Mouse (Mus musculus) midbrain, embryonic 14.5 days (tissue): Measurements from ENCODE around the gene Emc3. TPM values are rescaled to one million over a fixed set of nuclear protein-coding genes. Genes with fewer than 3 reads are reported as not detected.

Source experiments
- ATAC-seq: fragments of 200-750 bp; cut with Nextera tagmentation; 2 replicates; pipeline ENCODE4 v1.8.0; 2017; ENCODE audit warnings: moderate number of reproducible peaks, moderate library complexity; ENCODE audit not compliant: low FRiP score, low TSS enrichment
- DNase-seq: peaks from one replicate; pipeline ENCODE4 v3.0.0-alpha.2; 2015
- H3K27ac ChIP-seq: fragments of 300-500 bp; sonication (generic); replicated peaks from 2 replicates; pipeline ENCODE4 v1.5.1; 2014; ENCODE audit warnings: mild to moderate bottlenecking, low read depth, low read length, moderate library complexity
- H3K27me3 ChIP-seq: fragments of 300-500 bp; sonication (generic); 2 replicates; pipeline ENCODE4 v1.6.1; 2014; ENCODE audit warnings: low read length, control low read depth, mixed read lengths; ENCODE audit not compliant: control insufficient read depth, insufficient read depth
- H3K36me3 ChIP-seq: fragments of 300-500 bp; sonication (generic); 2 replicates; pipeline ENCODE4 v1.6.1; 2014; ENCODE audit warnings: low read length, control low read depth; ENCODE audit not compliant: control insufficient read depth, insufficient read depth
- H3K4me1 ChIP-seq: fragments of 300-500 bp; sonication (generic); 2 replicates; pipeline ENCODE4 v1.6.1; 2014; ENCODE audit warnings: mild to moderate bottlenecking, antibody characterized with exemption, low read length, control low read depth; ENCODE audit not compliant: control insufficient read depth, insufficient read depth
- H3K4me2 ChIP-seq: fragments of 300-500 bp; sonication (generic); 2 replicates; pipeline ENCODE4 v1.6.1; 2014; ENCODE audit warnings: mild to moderate bottlenecking, low read length, moderate library complexity
- H3K4me3 ChIP-seq: fragments of 300-500 bp; sonication (generic); replicated peaks from 2 replicates; pipeline ENCODE4 v1.5.1; 2014; ENCODE audit warnings: low read depth, low read length
- H3K9ac ChIP-seq: fragments of 300-500 bp; sonication (generic); replicated peaks from 2 replicates; pipeline ENCODE4 v1.6.1; 2014; ENCODE audit warnings: mild to moderate bottlenecking, low read length, moderate library complexity
- H3K9me3 ChIP-seq: fragments of 300-500 bp; sonication (generic); 2 replicates; pipeline ENCODE4 v1.6.1; 2016; ENCODE audit warnings: low read length, control low read depth, mixed read lengths; ENCODE audit not compliant: control insufficient read depth
- WGBS: fragments of 180-500 bp; shearing (Covaris S2); extraction: QIAGEN DNeasy Blood & Tissue Kit; methylation state at CpG from one replicate; pipeline ENCODE4 v1.1.7; 2014; 5-methylcytosine and 5-hydroxymethylcytosine counted together
- polyA plus RNA-seq: library from polyadenylated mRNA; unstranded; fragments of >200 nt; fragmentation: Nextera tagmentation; extraction: Ambion mirVana; gene quantifications from 2 replicates; pipeline ENCODE4 v1.2.1, GENCODE M21; 2014

Emc3 gene
- polyA plus RNA-seq, 1 experiment from 2014 or later, result 100 TPM

- Histone ChIP-seq H3K9ac (no peak overlapping the region), H3K9me3 (no peaks in the 10 kb centered on the region), H3K27ac (no peak overlapping the region), H3K36me3 (no peaks in the 10 kb centered on the region), H3K4me1 (0 out of 2 replicates have a peak, but pooled peaks cover 7% of the 10 kb centered on the region), H3K4me2 (no peak overlapping the region), H3K27me3 (no peaks in the 10 kb centered on the region; the same call in 1 of the 2 replicates), H3K4me3 (no peak overlapping the region)
- no peak for DNase-seq
- WGBS, result 85% methylated on average over 1 of the region's 1 CpGs
- no peak for ATAC-seq
Measured at GRCm38 (mm10) chr6:113505689-113506088, 25.8 kb downstream of the Emc3 start.

- 30% methylated on average over 2 of the region's 2 CpGs for WGBS
- Histone ChIP-seq H3K36me3 (0 out of 2 replicates have a peak, but pooled peaks cover 2% of the 10 kb centered on the region), H3K9ac (no peak overlapping the region), H3K27ac (no peak overlapping the region), H3K9me3 (no peaks in the 10 kb centered on the region), H3K27me3 (no peaks in the 10 kb centered on the region; the same call in 1 of the 2 replicates), H3K4me2 (no peak overlapping the region), H3K4me1 (0 out of 2 replicates have a peak, but pooled peaks cover 9% of the 10 kb centered on the region), H3K4me3 (no peak overlapping the region)
- ATAC-seq (no peak), DNase-seq (no peak)
Measured at GRCm38 (mm10) chr6:113502801-113503200, 28.7 kb downstream of the Emc3 start.

GRCm38 (mm10) chr6:113501388-113502084 lies 29.9 kb downstream of the Emc3 start, which contains the start of gene Prrt3:
TSS of gene Prrt3 (minus strand) at chr6:113501931.
- H3K36me3 ChIP-seq, result 0 out of 2 replicates have a peak, but pooled peaks cover 5% of the 10 kb centered on the region
- WGBS, result 4% methylated on average over 32 of the region's 32 CpGs
- no peaks in the 10 kb centered on the region; the same call in 1 of the 2 replicates for H3K27me3 ChIP-seq
- no peaks in the 10 kb centered on the region for H3K9me3 ChIP-seq
- peak within 1 kb of the TSS; percentile 68 for H3K27ac ChIP-seq
- DNase-seq, result peak; percentile 87
- H3K4me1 ChIP-seq, result 0 out of 2 replicates have a peak, but pooled peaks cover 9% of the 10 kb centered on the region
- peak; percentile 84 for ATAC-seq
- peak within 1 kb of the TSS; percentile 74 for H3K9ac ChIP-seq
- H3K4me3 ChIP-seq, result peak within 1 kb of the TSS; percentile 58
- peak within 1 kb of the TSS; percentile 67 for H3K4me2 ChIP-seq

- Histone ChIP-seq H3K4me1 (0 out of 2 replicates have a peak, but pooled peaks cover 9% of the 10 kb centered on the region), H3K9ac (no peak overlapping the region), H3K9me3 (no peaks in the 10 kb centered on the region), H3K27ac (no peak overlapping the region), H3K4me3 (no peak overlapping the region), H3K4me2 (no peak overlapping the region), H3K27me3 (no peaks in the 10 kb centered on the region; the same call in 1 of the 2 replicates), H3K36me3 (0 out of 2 replicates have a peak, but pooled peaks cover 5% of the 10 kb centered on the region)
- ATAC-seq (no peak), DNase-seq (no peak)
- 83% methylated on average over 6 of the region's 6 CpGs for WGBS
Measured at GRCm38 (mm10) chr6:113499346-113499745, 32.1 kb downstream of the Emc3 start.

- Histone ChIP-seq H3K4me3 (peak overlapping the region; percentile 32; the same call in 1 of the 2 replicates), H3K4me2 (peak overlapping the region; percentile 55), H3K36me3 (peaks cover 31% of the 10 kb centered on the region), H3K9me3 (no peaks in the 10 kb centered on the region), H3K9ac (no peak overlapping the region), H3K4me1 (no peaks in the 10 kb centered on the region), H3K27ac (no peak overlapping the region), H3K27me3 (no peaks in the 10 kb centered on the region; the same call in 1 of the 2 replicates)
- no peak for ATAC-seq
- WGBS, result 58% methylated on average over 28 of the region's 28 CpGs
- DNase-seq, result no peak
Measured at GRCm38 (mm10) chr6:113495071-113495675, 36.3 kb downstream of the Emc3 start.

- no peak overlapping the region for H3K27ac ChIP-seq
- peak overlapping the region; percentile 32 for H3K4me3 ChIP-seq
- H3K36me3 ChIP-seq, result peaks cover 40% of the 10 kb centered on the region
- DNase-seq, result peak; percentile 86
- peak; percentile 79; the same call in 1 of the 2 replicates for ATAC-seq
- H3K4me2 ChIP-seq, result peak overlapping the region; percentile 55
- no peaks in the 10 kb centered on the region; the same call in 1 of the 2 replicates for H3K27me3 ChIP-seq
- 2% methylated on average over 50 of the region's 54 CpGs for WGBS
- H3K4me1 ChIP-seq, result no peaks in the 10 kb centered on the region
- H3K9me3 ChIP-seq, result no peaks in the 10 kb centered on the region
- H3K9ac ChIP-seq, result peak overlapping the region; percentile 31
Measured at GRCm38 (mm10) chr6:113494258-113494788, 37.1 kb downstream of the Emc3 start.

- Histone ChIP-seq H3K4me3 (no peak overlapping the region), H3K4me1 (no peaks in the 10 kb centered on the region), H3K27me3 (no peaks in the 10 kb centered on the region; the same call in 1 of the 2 replicates)
Measured at GRCm38 (mm10) chr6:113492101-113492864, 39.2 kb downstream of the Emc3 start.

GRCm38 (mm10) chr6:113489410-113489809 lies 42.0 kb downstream of the Emc3 start:
- DNase-seq, result no peak
- 95% methylated on average over 14 of the region's 14 CpGs for whole genome bisulfite sequencing
- Histone ChIP-seq H3K4me1 (peaks cover 11% of the 10 kb centered on the region), H3K9me3 (no peaks in the 10 kb centered on the region), H3K4me2 (no peak overlapping the region), H3K27me3 (no peaks in the 10 kb centered on the region), H3K9ac (no peak overlapping the region), H3K4me3 (no peak overlapping the region), H3K36me3 (peaks cover 53% of the 10 kb centered on the region), H3K27ac (no peak overlapping the region)
- no peak for ATAC-seq

More at GRCm38 (mm10) chr6:113492101-113492864, 39.2 kb downstream of the Emc3 start:
- Histone ChIP-seq H3K36me3 (peaks cover 51% of the 10 kb centered on the region), H3K4me2 (no peak overlapping the region), H3K9ac (no peak overlapping the region), H3K27ac (no peak overlapping the region), H3K9me3 (no peaks in the 10 kb centered on the region)
- ATAC-seq (no peak), DNase-seq (no peak)
- 82% methylated on average over 24 of the region's 24 CpGs for WGBS
